Mouse (Mus musculus): ENCODE measurements around the gene Tmem183a. TPM values are rescaled to one million over a fixed set of nuclear protein-coding genes. Genes with fewer than 3 reads are reported as not detected.

The Tmem183a gene
- polyA plus RNA-seq, 1 experiment from 2014 or later = 54.0 TPM

DNA sequence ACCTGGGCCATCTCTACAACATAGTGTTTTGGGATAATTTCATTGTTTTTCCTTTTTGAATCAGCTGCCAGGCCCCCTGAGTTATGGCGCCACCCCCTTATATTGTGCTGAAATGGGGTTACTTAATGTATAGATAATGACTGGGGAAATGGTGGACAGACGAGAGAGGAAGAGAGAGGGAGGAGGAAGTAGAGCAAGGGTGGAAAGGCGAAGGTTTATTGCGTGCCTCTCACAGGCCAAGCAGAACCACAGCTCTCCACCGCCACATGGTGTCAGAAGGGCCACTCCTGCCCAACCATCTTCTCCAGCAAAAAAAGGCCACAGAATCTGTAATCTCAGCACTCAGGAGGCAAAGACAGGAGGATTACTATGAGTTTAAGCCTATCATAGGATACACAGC lies 46.6 kb downstream of the Tmem183a start:
- H3K36me3 ChIP-seq = peaks cover 63% of the 10 kb centered on the region
- no peak overlapping the region for H3K9ac ChIP-seq
- H3K9me3 ChIP-seq = no peaks in the 10 kb centered on the region
- H3K4me3 ChIP-seq = no peak overlapping the region
- no peak for ATAC-seq (ENCODE audit: extremely low read depth, insufficient number of reproducible peaks, low FRiP score, low TSS enrichment)
- 84% methylated on average over 5 of the region's 5 CpGs for WGBS
- no peak overlapping the region for H3K4me2 ChIP-seq
- no peaks in the 10 kb centered on the region for H3K4me1 ChIP-seq
- no peaks in the 10 kb centered on the region for H3K27me3 ChIP-seq (replicated peaks)
- H3K27ac ChIP-seq (replicated peaks) = no peak overlapping the region

DNA sequence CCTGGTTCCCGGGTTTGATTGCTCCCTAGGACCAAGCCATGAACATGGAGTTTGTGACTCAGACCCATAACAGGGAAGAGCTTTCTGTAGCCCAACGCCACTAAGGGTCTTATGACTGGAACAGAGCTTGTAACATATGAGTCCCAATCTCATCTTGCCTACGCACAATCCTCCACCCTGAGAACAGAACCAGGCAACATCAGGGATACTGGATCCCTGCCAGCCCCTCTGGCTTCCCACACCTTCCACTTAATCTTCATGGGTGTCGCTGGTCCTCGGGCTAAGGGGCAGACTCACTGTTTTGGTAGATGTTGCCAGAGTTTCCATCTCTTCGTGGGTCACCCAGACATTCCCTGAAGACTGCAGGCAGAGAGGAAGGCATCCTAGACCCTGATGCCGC lies 50.0 kb downstream of the Tmem183a start:
- Histone ChIP-seq H3K9me3 (no peaks in the 10 kb centered on the region), H3K4me3 (no peak overlapping the region), H3K4me1 (0 out of 2 replicates have a peak, but pooled peaks cover 3% of the 10 kb centered on the region), H3K27ac (replicated peaks) (no peak overlapping the region), H3K9ac (no peak overlapping the region), H3K4me2 (no peak overlapping the region), H3K27me3 (replicated peaks) (no peaks in the 10 kb centered on the region), H3K36me3 (peaks cover 66% of the 10 kb centered on the region)
- ATAC-seq (ENCODE audit: extremely low read depth, insufficient number of reproducible peaks, low FRiP score, low TSS enrichment) = no peak
- 80% methylated on average over 7 of the region's 7 CpGs for WGBS

DNA sequence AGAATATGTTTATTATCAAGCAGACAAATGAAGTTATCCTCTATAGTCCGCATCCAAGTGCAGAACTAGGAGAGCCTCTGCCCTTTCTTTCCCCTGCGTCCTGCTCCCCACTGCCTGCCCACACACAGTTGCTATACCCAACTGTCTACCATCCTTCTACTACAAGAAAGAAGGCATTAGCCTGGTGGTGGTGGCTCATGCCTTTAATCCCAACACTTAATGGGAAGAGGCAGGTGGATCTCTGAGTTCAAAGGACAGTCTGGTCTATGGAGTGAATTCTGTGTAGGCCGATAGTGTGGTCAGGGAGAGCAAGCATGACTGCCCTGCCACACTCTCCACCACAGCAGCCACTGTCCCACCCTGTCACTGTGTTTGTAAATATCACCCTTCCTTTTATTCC lies 51.0 kb downstream of the Tmem183a start:
- Histone ChIP-seq H3K27ac (replicated peaks) (no peak overlapping the region), H3K27me3 (replicated peaks) (no peaks in the 10 kb centered on the region), H3K4me3 (no peak overlapping the region), H3K9me3 (no peaks in the 10 kb centered on the region), H3K4me1 (0 out of 2 replicates have a peak, but pooled peaks cover 3% of the 10 kb centered on the region), H3K4me2 (no peak overlapping the region), H3K9ac (no peak overlapping the region), H3K36me3 (peaks cover 65% of the 10 kb centered on the region)
- ATAC-seq (ENCODE audit: extremely low read depth, insufficient number of reproducible peaks, low FRiP score, low TSS enrichment) = no peak
- WGBS = 83% methylated on average over 3 of the region's 3 CpGs

DNA sequence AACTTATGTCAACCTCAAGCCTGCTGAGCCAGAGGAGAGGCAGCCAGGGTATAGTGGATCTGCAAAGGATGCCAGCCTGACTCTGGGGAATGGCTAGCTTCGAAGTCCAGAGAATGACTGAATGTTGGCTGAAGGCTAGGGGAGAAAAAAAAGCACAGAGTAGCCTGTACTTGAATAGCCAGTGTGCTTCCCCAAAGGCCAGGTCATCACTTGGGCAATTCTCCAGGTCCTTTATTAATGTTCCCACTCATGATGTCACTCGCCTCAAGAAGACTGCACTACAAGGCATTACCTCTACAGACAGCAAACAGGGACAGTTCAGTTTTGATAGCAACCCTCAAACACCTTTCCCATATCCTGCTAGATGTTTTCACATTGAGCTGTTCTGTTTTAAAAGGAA lies 51.5 kb downstream of the Tmem183a start:
- no peaks in the 10 kb centered on the region for H3K9me3 ChIP-seq
- H3K9ac ChIP-seq = no peak overlapping the region
- peaks cover 64% of the 10 kb centered on the region for H3K36me3 ChIP-seq
- H3K4me3 ChIP-seq = no peak overlapping the region
- no peaks in the 10 kb centered on the region for H3K27me3 ChIP-seq (replicated peaks)
- H3K4me2 ChIP-seq = no peak overlapping the region
- no peak for ATAC-seq (ENCODE audit: extremely low read depth, insufficient number of reproducible peaks, low FRiP score, low TSS enrichment)
- 76% methylated on average over 2 of the region's 2 CpGs for WGBS
- H3K27ac ChIP-seq (replicated peaks) = no peak overlapping the region
- H3K4me1 ChIP-seq = 0 out of 2 replicates have a peak, but pooled peaks cover 3% of the 10 kb centered on the region

DNA sequence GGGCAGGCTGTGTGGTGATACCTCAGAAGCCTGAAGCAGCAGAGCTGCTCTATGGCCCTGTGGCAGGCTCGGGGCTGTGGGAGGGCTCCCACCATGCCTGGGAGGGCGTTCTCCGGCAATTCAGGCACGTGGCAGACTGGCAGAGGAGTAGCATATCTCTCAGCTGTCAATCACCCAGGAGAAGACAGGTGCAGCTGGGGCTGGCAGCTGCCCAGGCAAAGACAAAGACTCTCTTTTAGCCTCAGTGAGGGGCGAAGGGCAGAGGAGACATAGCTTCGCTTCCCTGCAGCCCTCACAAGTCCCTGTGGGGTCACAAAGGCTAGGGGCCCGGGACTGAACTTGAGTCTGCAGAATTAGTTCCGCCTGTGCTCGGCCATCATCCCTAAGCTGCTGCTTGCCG lies 54.4 kb downstream of the Tmem183a start:
- ATAC-seq (ENCODE audit: extremely low read depth, insufficient number of reproducible peaks, low FRiP score, low TSS enrichment) = no peak
- no peaks in the 10 kb centered on the region for H3K27me3 ChIP-seq (replicated peaks)
- H3K4me3 ChIP-seq = no peak overlapping the region
- 60% methylated on average over 10 of the region's 10 CpGs for WGBS
- H3K4me1 ChIP-seq = peaks cover 21% of the 10 kb centered on the region
- H3K36me3 ChIP-seq = peaks cover 64% of the 10 kb centered on the region
- no peaks in the 10 kb centered on the region for H3K9me3 ChIP-seq
- no peak overlapping the region for H3K4me2 ChIP-seq
- no peak overlapping the region for H3K27ac ChIP-seq (replicated peaks)
- no peak overlapping the region for H3K9ac ChIP-seq

DNA sequence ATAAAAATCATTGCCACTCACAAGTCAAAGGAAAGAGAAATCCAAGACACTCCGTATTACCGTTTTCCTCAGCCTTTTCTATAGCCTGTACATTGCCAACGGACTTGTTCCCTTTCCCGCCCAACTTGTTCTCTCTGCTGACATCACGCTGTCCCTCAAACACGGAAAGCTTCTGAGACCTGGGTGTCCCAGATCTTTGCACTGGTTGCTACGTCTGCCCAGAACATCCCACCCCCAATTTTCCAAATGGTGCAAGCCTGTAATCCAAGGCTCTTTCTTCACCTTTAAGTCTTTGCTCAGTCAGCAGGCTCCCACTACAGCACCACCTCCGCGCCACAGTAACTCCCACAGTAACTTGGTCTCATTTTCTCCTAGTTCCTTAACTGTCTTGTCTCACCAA lies 56.8 kb downstream of the Tmem183a start:
- H3K9me3 ChIP-seq = no peaks in the 10 kb centered on the region
- H3K4me2 ChIP-seq = no peak overlapping the region
- peaks cover 46% of the 10 kb centered on the region for H3K36me3 ChIP-seq
- peaks cover 35% of the 10 kb centered on the region for H3K4me1 ChIP-seq
- ATAC-seq (ENCODE audit: extremely low read depth, insufficient number of reproducible peaks, low FRiP score, low TSS enrichment) = no peak
- H3K9ac ChIP-seq = no peak overlapping the region
- no peak overlapping the region for H3K4me3 ChIP-seq
- H3K27me3 ChIP-seq (replicated peaks) = peaks cover 5% of the 10 kb centered on the region; the same call in 1 of the 2 replicates
- 92% methylated on average over 9 of the region's 9 CpGs for WGBS
- H3K27ac ChIP-seq (replicated peaks) = no peak overlapping the region

DNA sequence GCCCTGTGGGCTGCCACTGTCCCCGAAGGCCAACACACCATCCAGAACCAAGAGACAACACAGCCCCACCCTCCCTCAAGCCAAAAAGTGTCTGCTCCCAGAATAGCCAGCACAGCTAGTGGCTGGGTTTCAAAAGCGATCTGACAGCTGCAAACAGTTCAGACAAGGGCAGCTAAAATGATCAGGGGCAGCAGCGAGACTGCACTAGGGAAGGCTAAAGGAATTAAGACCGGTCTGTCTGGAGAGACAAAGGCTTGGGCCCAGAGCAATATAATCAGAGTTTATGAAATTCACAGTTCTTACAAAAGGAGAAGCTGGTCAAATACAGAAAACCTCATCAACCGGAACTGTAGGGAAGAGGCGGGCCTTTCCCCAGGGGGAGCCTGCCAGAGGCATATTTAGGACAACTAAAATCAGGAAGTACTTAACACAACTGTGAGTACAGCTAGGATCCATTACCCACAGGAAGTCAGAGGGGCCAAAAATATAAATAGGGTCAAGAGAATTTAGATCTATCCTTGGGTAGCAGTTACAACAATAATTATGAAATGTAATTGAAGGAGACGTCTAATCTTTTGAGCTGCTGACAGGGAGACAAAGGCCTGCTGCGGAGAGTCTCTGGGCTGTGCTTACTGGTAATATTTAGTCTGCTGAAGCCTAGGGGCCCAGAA lies 59.1 kb downstream of the Tmem183a start:
- Histone ChIP-seq H3K4me1 (peaks cover 51% of the 10 kb centered on the region), H3K27ac (replicated peaks) (peak overlapping the region; percentile 94), H3K9ac (peak overlapping the region; percentile 64), H3K9me3 (no peaks in the 10 kb centered on the region), H3K4me3 (no peak overlapping the region), H3K36me3 (peaks cover 32% of the 10 kb centered on the region), H3K4me2 (peak overlapping the region; percentile 11; the same call in 1 of the 2 replicates), H3K27me3 (replicated peaks) (peaks cover 23% of the 10 kb centered on the region)
- WGBS = 27% methylated on average over 8 of the region's 8 CpGs
- ATAC-seq (ENCODE audit: extremely low read depth, insufficient number of reproducible peaks, low FRiP score, low TSS enrichment) = no peak

DNA sequence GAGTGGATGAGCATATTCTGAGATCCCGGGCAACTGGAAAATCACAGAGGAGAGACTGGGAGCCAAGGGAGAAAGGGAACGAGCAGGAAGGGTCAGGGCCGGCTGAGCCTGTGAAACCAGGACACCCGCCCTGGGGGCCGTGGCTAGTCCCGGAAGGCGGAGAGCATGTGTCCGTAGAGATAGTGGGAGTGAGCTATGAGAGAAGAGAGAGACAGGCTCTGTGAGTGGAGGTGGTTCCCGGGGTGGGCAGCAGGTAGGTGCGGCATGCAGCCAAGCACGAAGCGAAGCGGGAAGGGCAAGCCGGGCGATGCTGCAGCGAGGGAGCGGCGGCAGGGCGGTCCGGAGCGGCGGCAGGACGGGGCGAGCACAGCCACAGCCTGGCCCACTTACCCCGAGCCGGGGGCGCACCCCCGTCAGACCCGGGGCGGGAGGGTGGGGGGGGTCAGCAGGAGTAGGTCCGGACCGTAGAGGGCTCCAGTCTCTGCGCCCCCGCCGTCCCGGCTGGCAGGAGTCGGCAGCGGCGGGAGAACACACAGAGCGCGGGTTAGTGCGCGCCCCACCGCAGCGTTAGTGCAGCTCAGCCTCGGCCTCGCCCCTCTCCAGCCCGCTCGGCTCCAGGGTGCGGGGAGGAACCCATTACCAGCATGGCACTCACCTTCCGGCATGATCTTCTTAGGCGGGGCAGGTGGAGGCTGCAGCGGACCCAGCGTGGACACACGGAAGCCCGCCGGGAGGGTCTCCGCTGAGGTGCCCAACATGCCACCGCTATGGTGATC lies 63.0 kb downstream of the Tmem183a start:
- 15% methylated on average over 58 of the region's 59 CpGs for WGBS
- peaks cover 45% of the 10 kb centered on the region for H3K4me1 ChIP-seq
- no peak overlapping the region for H3K27ac ChIP-seq (replicated peaks)
- peaks cover 21% of the 10 kb centered on the region for H3K36me3 ChIP-seq
- ATAC-seq (ENCODE audit: extremely low read depth, insufficient number of reproducible peaks, low FRiP score, low TSS enrichment) = no peak
- H3K9me3 ChIP-seq = no peaks in the 10 kb centered on the region
- peak overlapping the region; percentile 81 for H3K4me2 ChIP-seq
- peaks cover 28% of the 10 kb centered on the region for H3K27me3 ChIP-seq (replicated peaks)
- peak overlapping the region; percentile 54 for H3K4me3 ChIP-seq
- H3K9ac ChIP-seq = peak overlapping the region; percentile 81

DNA sequence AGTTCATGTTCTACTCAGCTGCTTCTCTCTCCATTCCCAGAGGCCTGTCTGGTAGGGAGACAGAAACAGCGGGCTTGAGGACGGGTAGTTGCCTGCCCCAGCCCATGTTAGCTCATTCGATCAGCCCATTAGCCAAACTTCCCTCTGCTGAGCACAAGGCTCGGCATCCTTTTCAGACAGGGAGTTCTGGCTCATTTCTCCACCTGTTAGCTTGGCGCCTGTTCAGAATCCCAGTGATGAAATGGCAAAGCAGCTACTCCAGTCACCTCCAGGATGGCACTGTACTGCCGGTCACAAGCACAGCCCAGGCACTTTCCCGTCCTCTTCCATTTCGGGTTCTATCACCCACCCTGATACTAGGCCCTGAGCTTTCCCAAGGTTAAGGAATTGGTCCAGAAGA lies 64.5 kb downstream of the Tmem183a start:
- 82% methylated on average over 8 of the region's 8 CpGs for WGBS
- Histone ChIP-seq H3K4me3 (no peak overlapping the region), H3K36me3 (peaks cover 17% of the 10 kb centered on the region), H3K4me1 (peaks cover 29% of the 10 kb centered on the region), H3K9ac (no peak overlapping the region), H3K27me3 (replicated peaks) (peaks cover 28% of the 10 kb centered on the region), H3K4me2 (no peak overlapping the region), H3K9me3 (no peaks in the 10 kb centered on the region), H3K27ac (replicated peaks) (no peak overlapping the region)
- ATAC-seq (ENCODE audit: extremely low read depth, insufficient number of reproducible peaks, low FRiP score, low TSS enrichment) = no peak
